28 mouse cellular contexts compared by ENCODE assay signal in the genomic region with DNA sequence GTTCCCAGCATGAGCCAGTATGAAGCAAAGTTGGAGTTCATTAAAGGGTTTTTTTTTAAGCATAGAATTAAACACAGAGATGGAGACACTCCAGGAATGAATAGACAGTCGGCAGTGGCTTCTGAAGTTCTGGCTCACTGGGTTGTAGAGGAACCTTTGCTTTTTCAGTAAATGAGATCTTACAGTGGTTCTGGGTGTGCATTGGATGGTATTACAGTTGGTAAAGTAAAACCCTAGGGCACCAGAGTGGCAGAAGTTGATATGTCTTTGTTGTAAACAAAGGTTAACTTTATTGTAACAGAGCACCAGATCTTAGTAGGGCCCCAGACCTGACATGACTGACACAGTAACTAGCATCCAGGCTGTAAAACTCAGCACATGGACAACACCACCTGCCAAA.
"Had no signal": no experiment of that assay in that cellular context is flagged by ENCODE, and none has a peak within 500 bp of the region (broad histone marks: within the 10 kb centered on the region; RNA-seq: fewer than 3 reads in every experiment).

No protein-coding gene starts in this region.

- H3K4me3 ChIP-seq: embryonic facial prominence, embryonic 10.5 days; embryonic facial prominence, embryonic 12.5 days; embryonic facial prominence, embryonic 13.5 days; embryonic facial prominence, embryonic 15.5 days; erythroblast, embryonic 14.5 days; forebrain, embryonic 10.5 days; forebrain, embryonic 12.5 days; forebrain, embryonic 13.5 days; forebrain, embryonic 15.5 days; gastrocnemius, adult 2 months had no signal

- H3K4me2 ChIP-seq: embryonic facial prominence, embryonic 12.5 days; embryonic facial prominence, embryonic 13.5 days; embryonic facial prominence, embryonic 15.5 days; forebrain, embryonic 12.5 days; forebrain, embryonic 13.5 days; forebrain, embryonic 15.5 days had no signal

- H3K9ac ChIP-seq: embryonic facial prominence, embryonic 12.5 days; embryonic facial prominence, embryonic 13.5 days; embryonic facial prominence, embryonic 15.5 days; forebrain, embryonic 12.5 days; forebrain, embryonic 13.5 days; forebrain, embryonic 15.5 days; forebrain, postnatal 0 days had no signal

- H3K4me1 ChIP-seq: embryonic facial prominence, embryonic 10.5 days; embryonic facial prominence, embryonic 12.5 days; embryonic facial prominence, embryonic 13.5 days; embryonic facial prominence, embryonic 15.5 days; forebrain, embryonic 10.5 days; forebrain, embryonic 12.5 days; forebrain, embryonic 13.5 days; forebrain, embryonic 15.5 days had no signal

- H3K27me3 ChIP-seq: embryonic facial prominence, embryonic 12.5 days; embryonic facial prominence, embryonic 13.5 days; embryonic facial prominence, embryonic 15.5 days; forebrain, embryonic 12.5 days; forebrain, embryonic 13.5 days; forebrain, embryonic 15.5 days had no signal

- DNase-seq: cerebellum, adult 18-20 months; cerebellum, adult 2 months; cerebellum, adult 8-10 months; cerebellum, adult 9-10 months; cerebellum, adult 9-11 months; cerebellum, postnatal 10 days; cerebellum, postnatal 14 days; cerebellum, postnatal 25 days; cerebellum, postnatal 36 days; embryo, embryonic 11 days; forebrain, postnatal 0 days; gastrocnemius, adult 2 months; gastrocnemius, postnatal 10 days; gastrocnemius, postnatal 14 days; gastrocnemius, postnatal 25 days; gastrocnemius, postnatal 36 days; heart, adult 11 months had no signal

- ATAC-seq: forebrain, embryonic 13.5 days; forebrain, embryonic 14.5 days; forebrain, embryonic 15.5 days; forebrain, embryonic 16.5 days; forebrain, postnatal 0 days had no signal

- H3K27ac ChIP-seq: embryonic facial prominence, embryonic 10.5 days; embryonic facial prominence, embryonic 12.5 days; embryonic facial prominence, embryonic 13.5 days; embryonic facial prominence, embryonic 15.5 days; forebrain, embryonic 10.5 days; forebrain, embryonic 12.5 days; forebrain, embryonic 13.5 days; forebrain, embryonic 15.5 days; gastrocnemius, adult 2 months had no signal

- H3K9me3 ChIP-seq: embryonic facial prominence, embryonic 10.5 days; embryonic facial prominence, embryonic 12.5 days; embryonic facial prominence, embryonic 13.5 days; embryonic facial prominence, embryonic 15.5 days; forebrain, embryonic 10.5 days; forebrain, embryonic 12.5 days; forebrain, embryonic 13.5 days; forebrain, embryonic 15.5 days had no signal

- H3K36me3 ChIP-seq: embryonic facial prominence, embryonic 10.5 days; embryonic facial prominence, embryonic 12.5 days; embryonic facial prominence, embryonic 13.5 days; embryonic facial prominence, embryonic 15.5 days; forebrain, embryonic 10.5 days; forebrain, embryonic 12.5 days; forebrain, embryonic 15.5 days had no signal
